ENCODE assay signal across 14 mouse cellular contexts in the genomic region with DNA sequence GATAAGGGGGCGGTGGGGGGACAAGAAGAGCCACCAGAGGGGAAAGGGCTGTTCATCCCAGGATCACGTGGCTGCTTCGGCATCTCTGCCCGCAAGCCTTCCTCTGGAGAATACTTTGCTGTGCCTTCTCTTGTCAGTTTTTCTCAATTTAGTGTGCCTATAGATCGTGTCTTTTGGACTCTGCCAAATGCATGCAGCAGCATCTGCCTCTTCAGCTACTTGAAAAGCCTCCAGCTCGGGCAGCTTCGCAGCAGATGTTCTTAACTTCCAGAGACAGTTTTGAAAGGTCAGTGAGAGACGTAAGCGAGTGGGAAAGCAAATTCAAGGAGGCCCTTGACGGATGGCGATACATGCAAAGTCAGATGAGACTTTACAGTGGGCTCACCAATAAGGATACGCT.
DNase-seq lines count a peak whose midpoint lies in the region.
"Had no signal": no experiment of that assay in that cellular context is flagged by ENCODE, and none has a peak within 500 bp of the region (broad histone marks: within the 10 kb centered on the region; RNA-seq: fewer than 3 reads in every experiment).

No protein-coding gene starts in this region.

- peak; percentile 41 for DNase-seq in layer of hippocampus, adult 11-12 months (ENCODE audit: low spot score)
- DNase-seq in layer of hippocampus, postnatal 10 days (ENCODE audit: low spot score in 2 of 2): no peak
- peak; percentile 52 to 71 for DNase-seq in right cerebral cortex, postnatal 10 days (ENCODE audit: low spot score in 2 of 2)
- DNase-seq in right cerebral cortex, postnatal 4 days: no peak
- DNase-seq in layer of hippocampus, postnatal 14 days (ENCODE audit: low spot score in 2 of 2): peak; percentile 24 to 27
- DNase-seq in c-Kit-positive CD71-positive TER-119-positive erythroid progenitor cells, embryonic 14.5 days (ENCODE audit: low spot score): no peak
- no peak for DNase-seq in heart, adult 9 months (ENCODE audit: low spot score in 2 of 2)
- DNase-seq: adrenal gland, postnatal 36 days; cerebellum, adult 9-10 months; gastrocnemius, postnatal 25 days; heart, postnatal 10 days; kidney, adult 2 months; kidney, postnatal 10 days; liver, embryonic 13.5 days had no signal

Comparison
In these comparisons a context has a peak if more than half of its experiments do, and no peak if none do; other contexts are left out.
1. DNase-seq: peak in layer of hippocampus, adult 11-12 months (single experiment), right cerebral cortex, postnatal 10 days (2 of 2) and layer of hippocampus, postnatal 14 days (2 of 2); none in layer of hippocampus, postnatal 10 days (0 of 2), right cerebral cortex, postnatal 4 days (single experiment), c-Kit-positive CD71-positive TER-119-positive erythroid progenitor cells, embryonic 14.5 days (single experiment) and heart, adult 9 months (0 of 2).